Mouse (Mus musculus): Measurements from ENCODE around the gene Tmcc3.

- TF ChIP-seq POLR2A (IDR thresholded peaks at IDR 0.05; ENCODE audit: insufficient read depth, low read depth, low read length) (no peak), CTCF (IDR thresholded peaks at IDR 0.05; ENCODE audit: insufficient read depth, low read depth, low read length) (no peak)
These were observed 212.0 kb downstream of the Tmcc3 start for GRCm38 (mm10) chr10:94523711-94524156.
